Mouse (Mus musculus): ENCODE results near the gene Fem1a. TPM values are rescaled to one million over a fixed set of nuclear protein-coding genes. Genes with fewer than 3 reads are reported as not detected.
A peak's percentile ranks its signal among the peaks of the same experiment; 100 is the strongest.

Gene Fem1a
- total RNA-seq, 4 experiments from 2014 or later, result 113 to 131 (median 128) TPM

GRCm38 (mm10) chr17:56278340-56278739 is 21.7 kb downstream of the Fem1a start:
- DNase-seq (ENCODE audit: low spot score), result no peak

- DNase-seq (ENCODE audit: low spot score), result peak; percentile 51
Measured at GRCm38 (mm10) chr17:56279481-56280155, 23.0 kb downstream of the Fem1a start.

DNA sequence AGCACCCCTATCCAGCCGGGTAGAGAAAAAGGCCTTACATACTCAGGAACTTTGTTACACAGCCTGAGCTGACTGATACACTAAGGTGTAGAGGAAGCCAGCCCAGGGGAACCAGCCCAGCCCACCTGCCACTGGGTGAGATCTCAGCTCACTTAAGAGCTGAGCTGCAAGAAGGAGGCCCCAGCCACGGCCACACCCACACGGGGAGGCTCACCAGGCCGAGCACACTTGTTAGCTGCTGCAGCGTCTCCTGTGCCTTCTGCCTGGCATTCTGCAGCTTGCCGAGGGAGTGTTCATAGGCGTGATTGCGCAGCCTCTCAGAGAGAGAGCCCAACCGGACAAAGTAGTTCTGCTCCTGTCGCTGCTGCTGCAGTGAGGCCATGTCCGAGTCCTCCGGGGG is 24.6 kb downstream of the Fem1a start:
- DNase-seq (ENCODE audit: low spot score), result no peak

- DNase-seq (ENCODE audit: low spot score), result no peak
Measured at GRCm38 (mm10) chr17:56282802-56283201, 26.2 kb downstream of the Fem1a start.

- DNase-seq (ENCODE audit: low spot score), result no peak
Measured at GRCm38 (mm10) chr17:56283316-56283715, 26.7 kb downstream of the Fem1a start.

- DNase-seq (ENCODE audit: low spot score), result no peak
Measured at GRCm38 (mm10) chr17:56285995-56286394, 29.4 kb downstream of the Fem1a start.

DNA sequence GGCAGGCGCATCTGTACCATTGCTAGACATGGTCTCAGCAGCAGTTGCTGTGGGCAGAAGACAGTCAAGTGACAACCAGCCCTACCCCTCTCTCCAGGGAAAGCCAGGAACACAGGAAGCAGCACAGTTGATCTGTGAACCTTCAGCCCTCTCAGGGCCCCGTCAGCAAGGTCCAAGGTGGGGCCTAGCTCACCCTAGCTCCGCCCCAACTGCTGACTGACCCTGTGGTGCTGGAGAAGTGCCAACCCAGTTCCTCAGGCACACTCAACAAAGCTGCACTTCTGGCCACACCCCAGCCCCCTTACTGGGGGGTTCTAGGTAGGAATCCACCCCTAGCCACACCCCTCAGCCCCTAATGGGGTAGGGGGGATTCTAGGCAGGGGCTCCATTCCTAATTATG is 31.2 kb downstream of the Fem1a start:
- DNase-seq (ENCODE audit: low spot score), result no peak

- DNase-seq (ENCODE audit: low spot score), result no peak
Measured at GRCm38 (mm10) chr17:56288866-56289265, 32.3 kb downstream of the Fem1a start.

- DNase-seq (ENCODE audit: low spot score), result peak; percentile 72
Measured at GRCm38 (mm10) chr17:56289371-56290331, 33.0 kb downstream of the Fem1a start.

- peak; percentile 99 for DNase-seq (ENCODE audit: low spot score)
Measured at GRCm38 (mm10) chr17:56290388-56291170, 34.0 kb downstream of the Fem1a start.

GRCm38 (mm10) chr17:56291171-56291511 is 34.5 kb downstream of the Fem1a start:
- DNase-seq (ENCODE audit: low spot score), result peak; percentile 94

- no peak for DNase-seq (ENCODE audit: low spot score)
Measured at GRCm38 (mm10) chr17:56291826-56292475, 35.3 kb downstream of the Fem1a start.

- peak; percentile 59 for DNase-seq (ENCODE audit: low spot score)
Measured at GRCm38 (mm10) chr17:56292531-56293222, 36.1 kb downstream of the Fem1a start, which contains the start of gene Plin3. Gene Plin3, minus strand, starts transcription at chr17:56292873.

DNA sequence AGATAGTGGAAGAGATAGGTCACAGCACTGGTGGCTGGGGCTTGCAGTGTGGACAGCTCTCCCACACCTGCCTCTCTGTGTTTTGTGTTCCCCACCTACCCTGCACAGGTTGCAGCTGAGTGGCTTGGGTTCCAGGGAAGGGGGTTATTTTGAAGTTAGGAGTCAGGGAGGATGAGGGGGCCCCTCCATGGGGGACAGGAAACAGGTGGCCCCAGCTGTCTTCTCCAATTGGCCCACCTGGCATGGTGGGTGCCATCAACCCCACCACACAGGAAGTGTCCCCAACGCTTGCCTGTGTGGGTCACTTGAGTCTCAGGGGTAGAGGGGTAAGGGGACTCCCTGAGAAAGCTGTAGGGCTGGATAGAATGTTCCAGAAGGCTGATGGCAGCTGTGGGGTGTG is 36.7 kb downstream of the Fem1a start:
- DNase-seq (ENCODE audit: low spot score), result no peak

DNA sequence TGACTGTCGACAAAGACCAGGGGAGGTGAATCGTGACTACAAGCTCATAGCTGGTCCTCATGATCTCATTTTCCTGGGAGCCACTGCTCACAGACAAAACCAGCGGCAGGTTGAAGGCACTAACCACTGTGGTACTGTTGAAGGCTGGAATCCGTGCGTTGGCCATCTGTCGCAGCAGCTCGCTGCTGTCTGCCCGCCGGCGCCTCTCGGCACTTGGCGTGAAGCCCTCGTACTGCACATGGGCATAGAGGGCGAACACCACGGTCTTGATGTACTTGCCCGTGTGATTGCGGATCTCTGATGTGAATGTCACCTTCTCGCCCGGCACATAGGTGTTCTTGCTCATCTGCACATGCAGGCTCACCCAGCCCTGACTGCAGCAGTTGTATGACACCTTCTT is 37.6 kb downstream of the Fem1a start:
- DNase-seq (ENCODE audit: low spot score), result no peak

GRCm38 (mm10) chr17:56296201-56296600 is 39.6 kb downstream of the Fem1a start:
- no peak for DNase-seq (ENCODE audit: low spot score)

GRCm38 (mm10) chr17:56298238-56298637 is 41.6 kb downstream of the Fem1a start:
- no peak for DNase-seq (ENCODE audit: low spot score)

- DNase-seq (ENCODE audit: low spot score), result no peak
Measured at GRCm38 (mm10) chr17:56300186-56300585, 43.6 kb downstream of the Fem1a start, which contains the start of gene Arrdc5. Gene Arrdc5, minus strand, starts transcription at chr17:56300286.

DNA sequence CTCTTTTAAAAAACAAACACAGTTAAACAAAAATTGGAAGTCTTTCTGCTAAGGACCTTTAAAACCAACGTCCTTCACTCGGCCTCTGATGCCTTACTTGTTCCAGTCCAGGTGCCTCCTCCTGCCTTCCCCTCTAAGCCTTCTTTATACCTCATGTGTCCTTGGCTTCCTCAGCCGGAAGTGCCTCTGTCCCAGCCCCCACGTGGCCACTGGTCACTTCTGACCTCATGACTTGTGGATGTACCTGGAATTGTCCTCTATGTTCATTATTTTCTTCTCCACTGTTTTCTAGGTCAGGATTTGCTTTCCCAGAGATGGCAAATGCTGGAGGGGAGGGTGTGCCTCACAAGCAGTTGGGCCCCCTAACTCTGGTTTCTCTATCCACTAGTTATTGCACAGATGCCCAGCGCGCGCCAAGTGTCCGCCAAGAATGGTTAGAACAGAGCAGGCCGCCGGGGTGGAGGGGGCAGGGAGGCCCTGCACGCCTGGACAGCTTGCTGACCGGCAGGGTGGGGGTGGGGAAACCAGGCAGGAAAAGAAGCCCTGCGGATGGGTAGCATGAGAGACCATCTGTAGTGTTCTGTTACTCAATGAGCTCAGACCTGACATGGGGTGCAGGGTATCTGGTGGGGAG is 45.9 kb downstream of the Fem1a start:
- no peak for DNase-seq (ENCODE audit: low spot score)

GRCm38 (mm10) chr17:56303160-56303846 is 46.7 kb downstream of the Fem1a start, which contains the start of gene Uhrf1:
Gene Uhrf1, plus strand, starts transcription at chr17:56303321.
- DNase-seq (ENCODE audit: low spot score), result peak; percentile 69

All from heart, adult 8-10 months (tissue).